Mouse (Mus musculus) limb, embryonic 14.5 days (tissue): ENCODE results near the gene Tecta. TPM values are rescaled to one million over a fixed set of nuclear protein-coding genes. Genes with fewer than 3 reads are reported as not detected.
A peak's percentile ranks its signal among the peaks of the same experiment; 100 is the strongest.

ENCODE experiments used
- ATAC-seq: fragments of 200-750 bp; cut with Nextera tagmentation; 2 replicates; pipeline ENCODE4 v1.8.0; 2017; ENCODE audit warnings: low read depth, moderate number of reproducible peaks, moderate TSS enrichment; ENCODE audit not compliant: low FRiP score
- DNase-seq: peaks from one replicate; pipeline ENCODE4 v3.0.0-alpha.2; 2015; ENCODE audit warnings: low spot score
- H3K27ac ChIP-seq: fragments of 300-500 bp; sonication (generic); replicated peaks from 2 replicates; pipeline ENCODE4 v1.5.1; 2014; ENCODE audit warnings: low read depth, mild to moderate bottlenecking, low read length, moderate library complexity, mixed read lengths
- H3K27me3 ChIP-seq: fragments of 300-500 bp; sonication (generic); 2 replicates; pipeline ENCODE4 v1.6.1; 2014; ENCODE audit warnings: low read length, mixed read lengths; ENCODE audit not compliant: control insufficient read depth, insufficient read depth
- H3K36me3 ChIP-seq: fragments of 300-500 bp; sonication (generic); 2 replicates; pipeline ENCODE4 v1.6.1; 2014; ENCODE audit warnings: mild to moderate bottlenecking, low read length, moderate library complexity, mixed read lengths; ENCODE audit not compliant: control insufficient read depth, insufficient read depth
- H3K4me1 ChIP-seq: fragments of 300-500 bp; sonication (generic); 2 replicates; pipeline ENCODE4 v1.6.1; 2014; ENCODE audit warnings: antibody characterized with exemption, low read length, mixed read lengths; ENCODE audit not compliant: control insufficient read depth, insufficient read depth
- H3K4me2 ChIP-seq: fragments of 300-500 bp; sonication (generic); replicated peaks from 2 replicates; pipeline ENCODE4 v1.6.1; 2014; ENCODE audit warnings: low read depth, mild to moderate bottlenecking, low read length, moderate library complexity; ENCODE audit not compliant: severe bottlenecking
- H3K4me3 ChIP-seq: fragments of 300-500 bp; sonication (generic); replicated peaks from 2 replicates; pipeline ENCODE4 v1.5.1; 2014; ENCODE audit warnings: low read length
- H3K9ac ChIP-seq: fragments of 300-500 bp; sonication (generic); 2 replicates; pipeline ENCODE4 v1.6.1; 2014; ENCODE audit warnings: mild to moderate bottlenecking, low read depth, low read length, moderate library complexity; ENCODE audit not compliant: severe bottlenecking
- H3K9me3 ChIP-seq: fragments of 300-500 bp; sonication (generic); 2 replicates; pipeline ENCODE4 v1.6.1; 2016; ENCODE audit warnings: low read length; ENCODE audit not compliant: control insufficient read depth
- POLR2A ChIP-seq: fragments of 200-500 bp; IDR thresholded peaks from 2 replicates; pipeline ENCODE4 v1.8.0; 2012; ENCODE audit warnings: inconsistent platforms, mild to moderate bottlenecking, moderate library complexity, borderline replicate concordance; ENCODE audit not compliant: insufficient read depth, insufficient read length; ENCODE audit errors: extremely low read depth
- WGBS: fragments of 180-500 bp; shearing (Covaris S2); extraction: QIAGEN DNeasy Blood & Tissue Kit; methylation state at CpG from one replicate; pipeline ENCODE4 v1.1.7; 2014; 5-methylcytosine and 5-hydroxymethylcytosine counted together
- polyA plus RNA-seq, 2 experiments: library from polyadenylated mRNA; depleted of rRNA in 1 of 2; stranded (reverse) in 1 of 2; unstranded in 1 of 2; fragments of >200 nt; fragmentation: Nextera tagmentation in 1 of 2; extraction: Ambion mirVana in 1 of 2; gene quantifications; 2 replicates each; pipeline versions ENCODE4 v1.2.1 to v1.2.3; 2012 to 2014

Tecta gene
- polyA plus RNA-seq, 2 experiments: 0.10 to 0.88 TPM

DNA sequence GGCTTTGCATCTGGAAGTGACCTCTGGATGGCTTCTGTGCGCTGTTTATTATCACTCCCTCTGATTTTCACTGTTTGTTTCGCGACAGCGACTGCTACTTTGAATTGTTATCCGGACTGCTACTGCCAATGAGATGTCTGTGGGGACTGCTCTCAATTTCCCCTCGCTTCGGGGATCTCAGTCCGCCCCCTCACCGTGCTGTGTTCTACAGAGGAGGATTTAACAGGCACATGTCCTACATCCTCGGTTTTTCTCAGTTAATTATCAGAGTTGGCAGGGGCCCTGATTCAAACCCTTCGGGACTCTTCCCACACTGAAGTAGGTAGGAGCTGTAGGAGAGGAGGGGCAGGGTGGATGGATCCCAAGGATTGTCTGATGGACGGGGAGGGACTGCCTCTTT, 67.0 kb downstream of the Tecta start:
- Histone ChIP-seq H3K27me3 (no peaks in the 10 kb centered on the region), H3K4me1 (no peaks in the 10 kb centered on the region), H3K9me3 (no peaks in the 10 kb centered on the region), H3K4me3 (no peak overlapping the region), H3K9ac (no peak overlapping the region), H3K36me3 (no peaks in the 10 kb centered on the region), H3K27ac (no peak overlapping the region), H3K4me2 (no peak overlapping the region)
- no peak for TF ChIP-seq POLR2A
- 63% methylated on average over 12 of the region's 12 CpGs for WGBS
- no peak for ATAC-seq
- no peak for DNase-seq

GRCm38 (mm10) chr9:42331341-42331740, 68.4 kb downstream of the Tecta start:
- Histone ChIP-seq H3K9me3 (no peaks in the 10 kb centered on the region), H3K4me1 (no peaks in the 10 kb centered on the region), H3K27me3 (no peaks in the 10 kb centered on the region), H3K27ac (no peak overlapping the region), H3K9ac (no peak overlapping the region), H3K4me2 (no peak overlapping the region), H3K4me3 (no peak overlapping the region), H3K36me3 (no peaks in the 10 kb centered on the region)
- TF ChIP-seq POLR2A: no peak
- WGBS: 91% methylated on average over 7 of the region's 7 CpGs
- DNase-seq (no peak), ATAC-seq (no peak)

GRCm38 (mm10) chr9:42329753-42330152, 70.0 kb downstream of the Tecta start:
- ATAC-seq (no peak), DNase-seq (no peak)
- 68% methylated on average over 9 of the region's 9 CpGs for WGBS
- Histone ChIP-seq H3K27ac (no peak overlapping the region), H3K9me3 (no peaks in the 10 kb centered on the region), H3K36me3 (no peaks in the 10 kb centered on the region), H3K4me2 (no peak overlapping the region), H3K4me1 (no peaks in the 10 kb centered on the region), H3K9ac (no peak overlapping the region), H3K27me3 (no peaks in the 10 kb centered on the region), H3K4me3 (no peak overlapping the region)
- TF ChIP-seq POLR2A: no peak

GRCm38 (mm10) chr9:42326688-42327440, 72.9 kb downstream of the Tecta start:
- Histone ChIP-seq H3K9me3 (no peaks in the 10 kb centered on the region), H3K4me2 (no peak overlapping the region), H3K27ac (no peak overlapping the region), H3K27me3 (no peaks in the 10 kb centered on the region), H3K4me3 (no peak overlapping the region), H3K4me1 (no peaks in the 10 kb centered on the region), H3K36me3 (no peaks in the 10 kb centered on the region), H3K9ac (no peak overlapping the region)
- TF ChIP-seq POLR2A: no peak
- ATAC-seq (peak; percentile 60; the same call in 1 of the 2 replicates), DNase-seq (peak; percentile 80)
- WGBS: 23% methylated on average over 11 of the region's 11 CpGs

- Histone ChIP-seq H3K36me3 (no peaks in the 10 kb centered on the region), H3K4me2 (peak overlapping the region; percentile 25; the same call in 1 of the 2 replicates), H3K4me3 (no peak overlapping the region), H3K4me1 (0 out of 2 replicates have a peak, but pooled peaks cover under 1% of the 10 kb centered on the region), H3K9me3 (no peaks in the 10 kb centered on the region), H3K27ac (no peak overlapping the region), H3K27me3 (no peaks in the 10 kb centered on the region), H3K9ac (no peak overlapping the region)
- TF ChIP-seq POLR2A: no peak
- WGBS: 58% methylated on average over 29 of the region's 29 CpGs
- DNase-seq (no peak), ATAC-seq (no peak)
Measured at GRCm38 (mm10) chr9:42324640-42325394, 74.9 kb downstream of the Tecta start.
